Mouse (Mus musculus) neural tube, embryonic 11.5 days (tissue): ENCODE measurements around the gene Gm11733. TPM values are rescaled to one million over a fixed set of nuclear protein-coding genes. Genes with fewer than 3 reads are reported as not detected.
"Not testable (repeated sequence)": the region's sequence is repeated elsewhere in the genome, so short reads cannot be mapped to it uniquely, and the experiment has no call there.

Experiments used
- ATAC-seq: fragments of 200-750 bp; cut with Nextera tagmentation; 2 replicates; pipeline ENCODE4 v1.8.0; 2017; ENCODE audit warnings: moderate number of reproducible peaks, mild to moderate bottlenecking, moderate TSS enrichment, moderate library complexity; ENCODE audit not compliant: insufficient read depth, low FRiP score, low TSS enrichment
- DNase-seq: peaks from one replicate; pipeline ENCODE4 v3.0.0-alpha.2; 2015; ENCODE audit warnings: low spot score
- H3K27ac ChIP-seq: fragments of 300-500 bp; sonication (generic); 2 replicates; pipeline ENCODE4 v1.5.1; 2014; ENCODE audit warnings: low read depth, mild to moderate bottlenecking, low read length
- H3K27me3 ChIP-seq: fragments of 300-500 bp; sonication (generic); 2 replicates; pipeline ENCODE4 v1.6.1; 2014; ENCODE audit warnings: mild to moderate bottlenecking, low read length, mixed read lengths; ENCODE audit not compliant: control insufficient read depth, insufficient read depth
- H3K36me3 ChIP-seq: fragments of 300-500 bp; sonication (generic); 2 replicates; pipeline ENCODE4 v1.6.1; 2014; ENCODE audit warnings: mild to moderate bottlenecking, low read length, moderate library complexity, mixed read lengths; ENCODE audit not compliant: control insufficient read depth, insufficient read depth
- H3K4me1 ChIP-seq: fragments of 300-500 bp; sonication (generic); 2 replicates; pipeline ENCODE4 v1.6.1; 2014; ENCODE audit warnings: low read length, mixed read lengths; ENCODE audit not compliant: control insufficient read depth, insufficient read depth
- H3K4me2 ChIP-seq: fragments of 300-500 bp; sonication (generic); 2 replicates; pipeline ENCODE4 v1.6.1; 2014; ENCODE audit warnings: low read depth, mild to moderate bottlenecking, moderate library complexity
- H3K4me3 ChIP-seq: fragments of 300-500 bp; sonication (generic); 2 replicates; pipeline ENCODE4 v1.5.1; 2014; ENCODE audit warnings: low read depth, low read length
- H3K9ac ChIP-seq: fragments of 300-500 bp; sonication (generic); 2 replicates; pipeline ENCODE4 v1.6.1; 2014; ENCODE audit warnings: mild to moderate bottlenecking, low read length
- H3K9me3 ChIP-seq: fragments of 300-500 bp; sonication (generic); 2 replicates; pipeline ENCODE4 v1.6.1; 2016; ENCODE audit warnings: low read length; ENCODE audit not compliant: control insufficient read depth
- WGBS: fragments of 180-500 bp; shearing (Covaris S2); extraction: QIAGEN DNeasy Blood & Tissue Kit; methylation state at CpG from one replicate; pipeline ENCODE4 v1.1.7; 2014; 5-methylcytosine and 5-hydroxymethylcytosine counted together
- polyA plus RNA-seq: library from polyadenylated mRNA; unstranded; fragments of >200 nt; fragmentation: Nextera tagmentation; extraction: Ambion mirVana; gene quantifications from 2 replicates; pipeline ENCODE4 v1.2.1, GENCODE M21; 2014

Gm11733 gene
- polyA plus RNA-seq, 1 experiment from 2014 or later, result not detected

GRCm38 (mm10) chr11:117459148-117459547, 25.0 kb upstream of the Gm11733 start:
- H3K27me3 ChIP-seq, result peaks cover 14% of the 10 kb centered on the region
- H3K4me2 ChIP-seq, result no peak overlapping the region
- H3K4me1 ChIP-seq, result peaks cover 21% of the 10 kb centered on the region
- no peak overlapping the region for H3K27ac ChIP-seq
- H3K9ac ChIP-seq, result no peak overlapping the region
- ATAC-seq, result no peak
- H3K9me3 ChIP-seq, result no peaks in the 10 kb centered on the region
- 3% methylated on average over 8 of the region's 8 CpGs for WGBS
- DNase-seq, result no peak
- no peaks in the 10 kb centered on the region for H3K36me3 ChIP-seq
- no peak overlapping the region for H3K4me3 ChIP-seq

- peak overlapping the region; percentile 12 for H3K4me2 ChIP-seq
- peak overlapping the region; percentile 86 for H3K27ac ChIP-seq
- peak overlapping the region; percentile 45 for H3K9ac ChIP-seq
- WGBS, result 7% methylated on average over 16 of the region's 16 CpGs
- H3K36me3 ChIP-seq, result no peaks in the 10 kb centered on the region
- H3K4me1 ChIP-seq, result peaks cover 14% of the 10 kb centered on the region
- DNase-seq (peak; percentile 73), ATAC-seq (peak; percentile 55; the same call in 1 of the 2 replicates)
- H3K27me3 ChIP-seq, result peaks cover 14% of the 10 kb centered on the region
- H3K4me3 ChIP-seq, result no peak overlapping the region
- H3K9me3 ChIP-seq, result no peaks in the 10 kb centered on the region
Measured at GRCm38 (mm10) chr11:117462202-117462864, 21.8 kb upstream of the Gm11733 start.

- H3K9ac ChIP-seq, DNase-seq, H3K4me3 ChIP-seq, ATAC-seq, H3K4me2 ChIP-seq, H3K9me3 ChIP-seq, H3K36me3 ChIP-seq: not testable (repeated sequence)
- peak overlapping the region; percentile 86; the same call in 1 of the 2 replicates for H3K27ac ChIP-seq
- H3K27me3 ChIP-seq, result peaks cover 14% of the 10 kb centered on the region
- 76% methylated on average over 4 of the region's 4 CpGs for WGBS
- peaks cover 14% of the 10 kb centered on the region for H3K4me1 ChIP-seq
Measured at GRCm38 (mm10) chr11:117463416-117463815, 20.8 kb upstream of the Gm11733 start.

- H3K27me3 ChIP-seq, result no peaks in the 10 kb centered on the region
- no peak overlapping the region for H3K4me3 ChIP-seq
- DNase-seq (no peak), ATAC-seq (no peak)
- no peaks in the 10 kb centered on the region for H3K36me3 ChIP-seq
- H3K9ac ChIP-seq, result no peak overlapping the region
- peaks cover 14% of the 10 kb centered on the region for H3K4me1 ChIP-seq
- H3K27ac ChIP-seq, result no peak overlapping the region
- no peak overlapping the region for H3K4me2 ChIP-seq
- 23% methylated on average over 5 of the region's 5 CpGs for WGBS
- H3K9me3 ChIP-seq, result no peaks in the 10 kb centered on the region
Measured at GRCm38 (mm10) chr11:117466292-117466691, 17.9 kb upstream of the Gm11733 start.

GRCm38 (mm10) chr11:117466911-117467310, 17.3 kb upstream of the Gm11733 start:
- Histone ChIP-seq H3K4me2 (no peak overlapping the region), H3K4me1 (peaks cover 11% of the 10 kb centered on the region), H3K36me3 (no peaks in the 10 kb centered on the region), H3K9me3 (no peaks in the 10 kb centered on the region), H3K9ac (no peak overlapping the region), H3K27ac (no peak overlapping the region), H3K4me3 (no peak overlapping the region), H3K27me3 (no peaks in the 10 kb centered on the region)
- no peak for DNase-seq
- WGBS, result 84% methylated on average over 7 of the region's 7 CpGs
- ATAC-seq, result no peak

GRCm38 (mm10) chr11:117468585-117469363, 15.4 kb upstream of the Gm11733 start:
- no peak for DNase-seq
- no peak overlapping the region for H3K4me2 ChIP-seq
- H3K9ac ChIP-seq, result no peak overlapping the region
- no peaks in the 10 kb centered on the region for H3K27me3 ChIP-seq
- H3K4me1 ChIP-seq, result no peaks in the 10 kb centered on the region
- no peak overlapping the region for H3K4me3 ChIP-seq
- no peak for ATAC-seq
- H3K36me3 ChIP-seq, result no peaks in the 10 kb centered on the region
- no peak overlapping the region for H3K27ac ChIP-seq
- 62% methylated on average over 6 of the region's 6 CpGs for WGBS
- H3K9me3 ChIP-seq, result no peaks in the 10 kb centered on the region

GRCm38 (mm10) chr11:117469724-117470123, 14.4 kb upstream of the Gm11733 start:
- 57% methylated on average over 5 of the region's 5 CpGs for WGBS
- Histone ChIP-seq H3K4me1 (no peaks in the 10 kb centered on the region), H3K9me3 (no peaks in the 10 kb centered on the region), H3K4me3 (no peak overlapping the region), H3K4me2 (no peak overlapping the region), H3K27ac (no peak overlapping the region), H3K27me3 (no peaks in the 10 kb centered on the region), H3K9ac (no peak overlapping the region), H3K36me3 (no peaks in the 10 kb centered on the region)
- ATAC-seq (no peak), DNase-seq (no peak)

GRCm38 (mm10) chr11:117470586-117471195, 13.5 kb upstream of the Gm11733 start:
- Histone ChIP-seq H3K27me3 (no peaks in the 10 kb centered on the region), H3K4me2 (no peak overlapping the region), H3K36me3 (no peaks in the 10 kb centered on the region), H3K27ac (no peak overlapping the region), H3K9ac (no peak overlapping the region), H3K4me1 (no peaks in the 10 kb centered on the region; the same call in 1 of the 2 replicates), H3K4me3 (no peak overlapping the region), H3K9me3 (no peaks in the 10 kb centered on the region)
- ATAC-seq, result no peak
- 84% methylated on average over 12 of the region's 12 CpGs for WGBS
- DNase-seq, result no peak
